Mouse (Mus musculus) kidney, adult 2 months (tissue): ENCODE results near the gene Ccnd1.
A peak's percentile ranks its signal among the peaks of the same experiment; 100 is the strongest.

Experiments used
- CTCF ChIP-seq: fragments of 200-500 bp; conservative IDR thresholded peaks from 2 replicates; pipeline ENCODE4 v1.5.1; 2011; ENCODE audit warnings: low read depth, mild to moderate bottlenecking, control low read depth, low read length, moderate library complexity, mixed read lengths; ENCODE audit not compliant: insufficient read depth, insufficient read length
- POLR2A ChIP-seq: fragments of 200-500 bp; IDR thresholded peaks from one replicate; pipeline ENCODE4 v1.6.1; 2011; ENCODE audit warnings: low read depth, low read length, control low read depth

- TF ChIP-seq CTCF: 0 out of 2 replicates have a peak, but pooled peaks have one; percentile 14
- no peak for TF ChIP-seq POLR2A
Measured at GRCm38 (mm10) chr7:144914296-144914947, 25.3 kb downstream of the Ccnd1 start.
